Mouse (Mus musculus): ENCODE results near the gene Defa34.
"Not testable (repeated sequence)": the region's sequence is repeated elsewhere in the genome, so short reads cannot be mapped to it uniquely, and the experiment has no call there.

The Defa34 gene

DNA sequence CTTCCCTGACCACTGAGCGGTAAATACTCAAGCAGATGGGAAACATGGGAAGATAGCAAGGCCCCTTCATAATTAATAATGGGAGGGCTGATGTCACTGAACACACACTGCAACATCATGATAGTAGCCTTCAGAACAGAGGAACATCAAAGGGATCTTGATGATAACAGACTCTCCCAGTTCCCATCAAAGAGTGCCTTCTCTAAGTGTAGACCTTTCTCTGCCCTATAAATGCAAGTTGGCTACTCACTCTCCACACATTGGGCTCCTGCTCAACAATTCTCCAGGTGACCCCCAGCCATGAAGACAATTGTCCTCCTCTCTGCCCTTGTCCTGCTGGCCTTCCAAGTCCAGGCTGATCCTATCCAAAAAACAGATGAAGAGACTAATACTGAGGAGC is at the start of gene Defa34:
Gene Defa34, plus strand, starts transcription at position 301 of the 400 bp plus-strand sequence.
- not testable (repeated sequence) for DNase-seq (ENCODE audit: low spot score)

DNA sequence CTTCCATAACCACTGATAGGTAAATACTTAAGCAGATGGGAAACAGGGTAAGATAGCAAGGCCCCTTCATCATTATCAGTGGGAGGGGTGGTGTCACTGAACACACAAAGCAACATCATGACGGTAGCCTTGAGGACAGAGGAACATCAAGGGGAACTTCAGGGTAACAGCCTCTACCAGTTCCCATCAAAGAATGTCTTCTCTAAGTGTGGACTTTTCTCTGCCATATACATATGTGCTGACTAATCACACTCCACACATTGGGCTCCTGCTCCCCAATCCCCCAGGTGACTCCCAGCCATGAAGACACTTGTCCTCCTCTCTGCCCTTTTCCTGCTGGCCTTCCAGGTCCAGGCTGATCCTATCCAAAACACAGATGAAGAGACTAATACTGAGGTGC is 47.7 kb upstream of the Defa34 start, which contains the start of gene Defa26:
Gene Defa26, plus strand, starts transcription at position 301 of the 400 bp plus-strand sequence.
- DNase-seq (ENCODE audit: low spot score) = not testable (repeated sequence)

DNA sequence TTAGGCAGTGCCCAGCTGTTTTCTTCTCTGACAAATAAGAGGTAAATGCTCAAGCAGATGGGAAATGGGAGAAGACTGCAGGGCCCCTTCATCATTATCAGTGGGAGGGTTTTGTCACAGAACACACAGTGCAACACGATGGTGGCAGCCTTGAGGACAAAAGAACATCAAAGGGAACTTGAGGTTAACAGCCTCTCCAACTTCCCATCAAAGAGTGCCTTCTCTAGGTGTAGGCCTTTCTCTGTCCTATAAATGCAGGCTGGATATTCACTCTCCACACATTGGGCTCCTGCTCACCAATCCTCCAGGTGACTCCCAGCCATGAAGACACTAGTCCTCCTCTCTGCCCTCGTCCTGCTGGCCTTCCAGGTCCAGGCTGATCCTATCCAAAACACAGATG is 10.1 kb upstream of the Defa34 start, which contains the start of gene Defa17:
Gene Defa17, plus strand, starts transcription at position 301 of the 400 bp plus-strand sequence.
- DNase-seq (ENCODE audit: low spot score) = not testable (repeated sequence)

DNA sequence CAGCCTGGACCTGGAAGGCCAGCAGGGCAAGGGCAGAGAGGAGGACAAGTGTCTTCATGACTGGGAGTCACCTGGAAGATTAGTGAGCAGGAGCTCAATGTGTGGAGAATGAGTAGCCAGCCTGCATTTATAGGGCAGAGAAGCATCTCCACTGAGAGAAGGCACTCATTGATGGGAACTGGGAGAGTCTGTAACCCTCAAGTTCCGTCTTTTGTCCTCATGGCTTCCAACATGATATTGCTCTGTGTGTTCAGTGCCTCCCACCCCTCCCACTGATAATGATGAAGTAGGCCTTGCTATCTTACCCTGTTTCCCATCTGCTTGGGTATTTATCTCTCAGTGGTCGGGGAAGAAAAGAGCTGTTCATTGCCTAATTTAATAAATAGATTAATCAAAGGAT is 37.9 kb downstream of the Defa34 start, which contains the start of gene AY761184:
Gene AY761184, minus strand, starts transcription at position 101 of the 400 bp plus-strand sequence.
- not testable (repeated sequence) for DNase-seq (ENCODE audit: low spot score)

Measured in MN1 (cell line).